Mouse (Mus musculus) intestine, embryonic 14.5 days (tissue): ENCODE measurements around the gene Rab44. TPM values are rescaled to one million over a fixed set of nuclear protein-coding genes. Genes with fewer than 3 reads are reported as not detected.

Source experiments
- ATAC-seq: fragments of 200-750 bp; cut with Nextera tagmentation; replicated peaks from 2 replicates; pipeline ENCODE4 v1.8.0; 2017; ENCODE audit warnings: low read depth, moderate number of reproducible peaks, moderate TSS enrichment, moderate library complexity; ENCODE audit not compliant: low FRiP score, low TSS enrichment
- DNase-seq: peaks from one replicate; pipeline ENCODE4 v3.0.0-alpha.2; 2018; ENCODE audit warnings: low spot score
- H3K27ac ChIP-seq: fragments of 300-500 bp; sonication (generic); 2 replicates; pipeline ENCODE4 v1.5.1; 2014; ENCODE audit warnings: low read depth, mild to moderate bottlenecking, control low read depth
- H3K27me3 ChIP-seq: fragments of 300-500 bp; sonication (generic); replicated peaks from 2 replicates; pipeline ENCODE4 v1.6.1; 2014; ENCODE audit warnings: low read length, control low read depth; ENCODE audit not compliant: control insufficient read depth, insufficient read depth
- H3K36me3 ChIP-seq: fragments of 300-500 bp; sonication (generic); 2 replicates; pipeline ENCODE4 v1.6.1; 2014; ENCODE audit warnings: low read length, control low read depth; ENCODE audit not compliant: control insufficient read depth, insufficient read depth
- H3K4me1 ChIP-seq: fragments of 300-500 bp; sonication (generic); replicated peaks from 2 replicates; pipeline ENCODE4 v1.6.1; 2014; ENCODE audit warnings: low read length, control low read depth, mixed read lengths; ENCODE audit not compliant: control insufficient read depth, insufficient read depth
- H3K4me2 ChIP-seq: fragments of 300-500 bp; sonication (generic); 2 replicates; pipeline ENCODE4 v1.6.1; 2014; ENCODE audit warnings: low read length
- H3K4me3 ChIP-seq: fragments of 300-500 bp; sonication (generic); 2 replicates; pipeline ENCODE4 v1.5.1; 2014; ENCODE audit warnings: low read depth, low read length, control low read depth, mixed read lengths
- H3K9ac ChIP-seq: fragments of 300-500 bp; sonication (generic); 2 replicates; pipeline ENCODE4 v1.6.1; 2014; ENCODE audit warnings: mild to moderate bottlenecking, low read length
- H3K9me3 ChIP-seq: fragments of 300-500 bp; sonication (generic); 2 replicates; pipeline ENCODE4 v1.6.1; 2016; ENCODE audit warnings: low read length, control low read depth; ENCODE audit not compliant: control insufficient read depth
- WGBS: fragments of 180-500 bp; shearing (Covaris S2); extraction: QIAGEN DNeasy Blood & Tissue Kit; methylation state at CpG from one replicate; pipeline ENCODE4 v1.1.7; 2014; 5-methylcytosine and 5-hydroxymethylcytosine counted together
- polyA plus RNA-seq: library from polyadenylated mRNA; unstranded; fragments of >200 nt; fragmentation: Nextera tagmentation; extraction: Ambion mirVana; gene quantifications from 2 replicates; pipeline ENCODE4 v1.2.1, GENCODE M21; 2014

Rab44 gene
- polyA plus RNA-seq, 1 experiment from 2014 or later: 0.26 TPM

DNA sequence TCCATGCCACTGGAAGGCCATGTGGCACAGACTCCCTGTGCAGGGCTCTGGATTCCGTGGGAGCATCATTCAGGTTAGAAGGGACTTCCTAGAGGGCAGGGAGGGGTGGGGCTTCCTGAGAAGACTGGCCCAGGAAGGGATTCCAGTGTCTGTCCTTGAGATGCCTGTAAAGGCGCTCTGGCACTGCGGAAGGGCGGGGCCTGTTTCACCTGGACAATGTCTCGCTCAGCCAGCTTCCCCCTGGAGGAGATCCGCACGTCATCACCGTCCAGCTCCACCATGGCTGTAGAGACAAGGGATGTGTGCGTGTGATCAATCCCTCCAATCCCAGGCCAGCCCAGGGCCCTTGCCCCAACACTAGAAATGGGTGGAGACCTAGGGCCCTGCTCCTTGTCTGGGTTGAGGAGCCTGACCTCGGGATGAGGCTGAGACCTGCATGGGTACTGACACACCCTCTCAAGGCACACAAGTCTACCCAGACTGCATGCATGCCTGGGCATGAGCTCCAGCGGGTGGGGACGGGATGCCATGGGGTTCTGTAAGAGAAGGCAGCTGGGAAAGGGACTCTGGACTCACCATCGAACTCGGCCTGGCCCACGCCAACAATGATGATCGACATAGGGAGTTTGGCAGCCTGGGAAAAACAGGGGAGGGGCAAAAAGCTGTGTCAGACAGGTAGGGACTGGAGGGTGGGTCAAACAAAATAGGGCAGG is 46.0 kb downstream of the Rab44 start:
- DNase-seq (no peak), ATAC-seq (no peak)
- Histone ChIP-seq H3K4me2 (no peak overlapping the region), H3K36me3 (no peaks in the 10 kb centered on the region), H3K4me1 (peaks cover 15% of the 10 kb centered on the region), H3K9ac (no peak overlapping the region), H3K9me3 (peaks cover 13% of the 10 kb centered on the region), H3K27ac (no peak overlapping the region), H3K4me3 (no peak overlapping the region), H3K27me3 (no peaks in the 10 kb centered on the region)
- 78% methylated on average over 16 of the region's 16 CpGs for WGBS

- H3K9ac ChIP-seq: no peak overlapping the region
- no peak overlapping the region for H3K4me3 ChIP-seq
- ATAC-seq: no peak
- WGBS: 94% methylated on average over 13 of the region's 13 CpGs
- no peak for DNase-seq
- H3K27ac ChIP-seq: no peak overlapping the region
- H3K36me3 ChIP-seq: no peaks in the 10 kb centered on the region
- no peak overlapping the region for H3K4me2 ChIP-seq
- peaks cover 13% of the 10 kb centered on the region for H3K9me3 ChIP-seq
- no peaks in the 10 kb centered on the region for H3K27me3 ChIP-seq
- peaks cover 12% of the 10 kb centered on the region for H3K4me1 ChIP-seq
These were observed 48.4 kb downstream of the Rab44 start for GRCm38 (mm10) chr17:29162334-29162733.

DNA sequence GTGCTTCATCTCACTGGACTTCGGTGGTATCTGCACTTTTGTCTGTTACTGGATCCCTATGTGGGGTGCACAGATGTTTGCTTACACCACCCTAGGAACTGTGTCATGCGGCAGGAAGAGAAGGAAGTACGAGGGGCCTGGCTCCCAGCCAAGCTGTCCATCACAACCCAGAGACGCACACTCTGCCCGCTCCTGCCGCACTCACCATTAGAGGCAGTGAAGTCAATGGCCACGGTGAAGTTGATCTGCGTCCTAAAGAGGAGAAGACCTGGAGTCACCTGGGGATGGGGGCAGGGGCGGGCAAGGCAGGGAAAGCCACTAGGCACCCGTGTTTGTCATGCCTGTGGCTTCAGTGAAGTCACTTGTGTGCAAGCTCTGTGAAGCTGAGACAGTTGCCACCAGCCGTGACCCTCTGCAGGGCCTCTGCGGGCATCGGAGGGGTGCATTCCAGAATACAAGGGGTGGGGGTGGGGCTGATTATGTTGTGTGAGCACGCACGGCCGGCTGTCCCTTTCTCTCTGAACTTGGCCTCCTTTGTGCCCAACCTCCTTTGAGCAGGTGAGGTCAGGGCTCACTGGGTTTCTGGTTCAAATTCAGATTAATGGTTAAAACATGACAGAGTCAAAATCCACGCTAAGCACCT is 50.6 kb downstream of the Rab44 start:
- Histone ChIP-seq H3K36me3 (no peaks in the 10 kb centered on the region), H3K27ac (no peak overlapping the region), H3K9ac (no peak overlapping the region), H3K4me2 (no peak overlapping the region), H3K4me3 (no peak overlapping the region), H3K4me1 (peaks cover 12% of the 10 kb centered on the region), H3K27me3 (no peaks in the 10 kb centered on the region), H3K9me3 (peaks cover 13% of the 10 kb centered on the region)
- DNase-seq (no peak), ATAC-seq (no peak)
- WGBS: 17% methylated on average over 17 of the region's 17 CpGs

DNA sequence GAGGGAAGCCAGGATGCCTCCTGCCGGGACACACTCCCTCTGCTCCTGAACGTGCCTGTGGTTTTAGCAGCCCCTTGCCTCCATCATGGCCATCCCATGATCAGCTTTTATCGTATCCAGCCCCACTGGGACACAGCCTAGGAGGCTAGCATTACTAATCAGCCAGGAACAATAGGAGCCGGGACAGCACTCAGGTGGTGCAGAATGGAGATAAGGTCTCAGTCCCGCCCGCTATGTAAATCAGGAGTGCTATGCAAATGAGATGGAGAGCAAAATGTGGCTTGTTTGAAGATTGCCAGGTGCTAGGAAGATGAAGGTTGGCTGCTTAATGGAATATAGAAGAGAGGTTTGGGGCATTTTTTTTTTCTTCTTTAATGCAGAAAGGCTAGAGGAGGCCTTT is 51.5 kb downstream of the Rab44 start:
- Histone ChIP-seq H3K4me3 (no peak overlapping the region), H3K27ac (no peak overlapping the region), H3K9me3 (peaks cover 13% of the 10 kb centered on the region), H3K9ac (no peak overlapping the region), H3K4me2 (no peak overlapping the region), H3K27me3 (no peaks in the 10 kb centered on the region), H3K36me3 (no peaks in the 10 kb centered on the region), H3K4me1 (peaks cover 12% of the 10 kb centered on the region)
- ATAC-seq (no peak), DNase-seq (no peak)
- 28% methylated on average over 6 of the region's 6 CpGs for WGBS

- Histone ChIP-seq H3K9ac (no peak overlapping the region), H3K4me1 (peaks cover 15% of the 10 kb centered on the region), H3K27ac (no peak overlapping the region), H3K36me3 (no peaks in the 10 kb centered on the region), H3K9me3 (peaks cover 12% of the 10 kb centered on the region), H3K4me3 (no peak overlapping the region), H3K27me3 (no peaks in the 10 kb centered on the region), H3K4me2 (no peak overlapping the region)
- 51% methylated on average over 8 of the region's 8 CpGs for WGBS
- DNase-seq (no peak), ATAC-seq (no peak)
These were observed 52.1 kb downstream of the Rab44 start for GRCm38 (mm10) chr17:29165967-29166578.

- Histone ChIP-seq H3K4me3 (no peak overlapping the region), H3K27me3 (no peaks in the 10 kb centered on the region), H3K4me1 (peaks cover 15% of the 10 kb centered on the region), H3K9ac (no peak overlapping the region), H3K9me3 (no peaks in the 10 kb centered on the region), H3K36me3 (no peaks in the 10 kb centered on the region), H3K27ac (no peak overlapping the region), H3K4me2 (no peak overlapping the region)
- DNase-seq: no peak
- 63% methylated on average over 6 of the region's 6 CpGs for WGBS
- no peak for ATAC-seq
These were observed 53.4 kb downstream of the Rab44 start for GRCm38 (mm10) chr17:29167371-29167770.

GRCm38 (mm10) chr17:29168438-29168837 is 54.5 kb downstream of the Rab44 start:
- H3K36me3 ChIP-seq: no peaks in the 10 kb centered on the region
- 87% methylated on average over 4 of the region's 4 CpGs for WGBS

GRCm38 (mm10) chr17:29168996-29169601 is 55.2 kb downstream of the Rab44 start:
- Histone ChIP-seq H3K4me3 (no peak overlapping the region), H3K9ac (no peak overlapping the region), H3K36me3 (no peaks in the 10 kb centered on the region), H3K9me3 (no peaks in the 10 kb centered on the region), H3K27ac (no peak overlapping the region), H3K4me2 (no peak overlapping the region), H3K27me3 (no peaks in the 10 kb centered on the region), H3K4me1 (peaks cover 15% of the 10 kb centered on the region)
- ATAC-seq (no peak), DNase-seq (no peak)
- WGBS: 76% methylated on average over 12 of the region's 12 CpGs

More at GRCm38 (mm10) chr17:29168438-29168837, 54.5 kb downstream of the Rab44 start:
- Histone ChIP-seq H3K27me3 (no peaks in the 10 kb centered on the region), H3K4me1 (peaks cover 15% of the 10 kb centered on the region), H3K9me3 (no peaks in the 10 kb centered on the region), H3K9ac (no peak overlapping the region), H3K4me2 (no peak overlapping the region), H3K27ac (no peak overlapping the region), H3K4me3 (no peak overlapping the region)
- DNase-seq: no peak
- ATAC-seq: no peak
